Mouse (Mus musculus) midbrain, embryonic 14.5 days (tissue): ENCODE data around the gene Glt8d2. TPM values are rescaled to one million over a fixed set of nuclear protein-coding genes. Genes with fewer than 3 reads are reported as not detected.

Experiments used
- ATAC-seq: fragments of 200-750 bp; cut with Nextera tagmentation; 2 replicates; pipeline ENCODE4 v1.8.0; 2017; ENCODE audit warnings: moderate number of reproducible peaks, moderate library complexity; ENCODE audit not compliant: low FRiP score, low TSS enrichment
- DNase-seq: peaks from one replicate; pipeline ENCODE4 v3.0.0-alpha.2; 2015
- H3K27ac ChIP-seq: fragments of 300-500 bp; sonication (generic); replicated peaks from 2 replicates; pipeline ENCODE4 v1.5.1; 2014; ENCODE audit warnings: mild to moderate bottlenecking, low read depth, low read length, moderate library complexity
- H3K27me3 ChIP-seq: fragments of 300-500 bp; sonication (generic); 2 replicates; pipeline ENCODE4 v1.6.1; 2014; ENCODE audit warnings: low read length, control low read depth, mixed read lengths; ENCODE audit not compliant: control insufficient read depth, insufficient read depth
- H3K36me3 ChIP-seq: fragments of 300-500 bp; sonication (generic); 2 replicates; pipeline ENCODE4 v1.6.1; 2014; ENCODE audit warnings: low read length, control low read depth; ENCODE audit not compliant: control insufficient read depth, insufficient read depth
- H3K4me1 ChIP-seq: fragments of 300-500 bp; sonication (generic); 2 replicates; pipeline ENCODE4 v1.6.1; 2014; ENCODE audit warnings: mild to moderate bottlenecking, antibody characterized with exemption, low read length, control low read depth; ENCODE audit not compliant: control insufficient read depth, insufficient read depth
- H3K4me2 ChIP-seq: fragments of 300-500 bp; sonication (generic); 2 replicates; pipeline ENCODE4 v1.6.1; 2014; ENCODE audit warnings: mild to moderate bottlenecking, low read length, moderate library complexity
- H3K4me3 ChIP-seq: fragments of 300-500 bp; sonication (generic); replicated peaks from 2 replicates; pipeline ENCODE4 v1.5.1; 2014; ENCODE audit warnings: low read depth, low read length
- H3K9ac ChIP-seq: fragments of 300-500 bp; sonication (generic); replicated peaks from 2 replicates; pipeline ENCODE4 v1.6.1; 2014; ENCODE audit warnings: mild to moderate bottlenecking, low read length, moderate library complexity
- H3K9me3 ChIP-seq: fragments of 300-500 bp; sonication (generic); 2 replicates; pipeline ENCODE4 v1.6.1; 2016; ENCODE audit warnings: low read length, control low read depth, mixed read lengths; ENCODE audit not compliant: control insufficient read depth
- WGBS: fragments of 180-500 bp; shearing (Covaris S2); extraction: QIAGEN DNeasy Blood & Tissue Kit; methylation state at CpG from one replicate; pipeline ENCODE4 v1.1.7; 2014; 5-methylcytosine and 5-hydroxymethylcytosine counted together
- polyA plus RNA-seq: library from polyadenylated mRNA; unstranded; fragments of >200 nt; fragmentation: Nextera tagmentation; extraction: Ambion mirVana; gene quantifications from 2 replicates; pipeline ENCODE4 v1.2.1, GENCODE M21; 2014

Gene Glt8d2
- polyA plus RNA-seq, 1 experiment from 2014 or later: 1.3 TPM

DNA sequence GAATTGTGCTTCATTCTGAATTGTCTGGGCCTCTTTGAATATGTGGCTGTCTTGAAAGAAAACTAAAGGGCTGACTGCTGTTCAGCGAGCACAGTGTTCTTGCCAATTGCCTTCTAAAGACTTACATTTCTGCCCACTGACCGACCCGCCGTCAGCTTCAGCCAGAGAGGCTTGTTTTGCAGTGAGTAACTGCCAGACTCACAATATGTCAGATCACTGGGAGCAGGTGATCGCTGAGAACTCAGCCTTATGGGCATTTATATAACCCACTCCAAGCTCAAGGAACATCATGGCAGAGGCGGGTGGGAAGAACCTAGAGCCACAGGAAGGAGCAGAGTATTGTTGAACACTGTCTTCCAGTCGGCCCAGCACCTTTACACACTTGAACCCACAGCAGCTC is 8.8 kb downstream of the Glt8d2 start:
- no peak overlapping the region for H3K9ac ChIP-seq
- H3K4me2 ChIP-seq: no peak overlapping the region
- H3K36me3 ChIP-seq: no peaks in the 10 kb centered on the region
- 93% methylated on average over 7 of the region's 7 CpGs for WGBS
- no peak overlapping the region for H3K4me3 ChIP-seq
- H3K27ac ChIP-seq: no peak overlapping the region
- no peaks in the 10 kb centered on the region for H3K4me1 ChIP-seq
- DNase-seq (no peak), ATAC-seq (no peak)
- no peaks in the 10 kb centered on the region for H3K27me3 ChIP-seq
- H3K9me3 ChIP-seq: no peaks in the 10 kb centered on the region

DNA sequence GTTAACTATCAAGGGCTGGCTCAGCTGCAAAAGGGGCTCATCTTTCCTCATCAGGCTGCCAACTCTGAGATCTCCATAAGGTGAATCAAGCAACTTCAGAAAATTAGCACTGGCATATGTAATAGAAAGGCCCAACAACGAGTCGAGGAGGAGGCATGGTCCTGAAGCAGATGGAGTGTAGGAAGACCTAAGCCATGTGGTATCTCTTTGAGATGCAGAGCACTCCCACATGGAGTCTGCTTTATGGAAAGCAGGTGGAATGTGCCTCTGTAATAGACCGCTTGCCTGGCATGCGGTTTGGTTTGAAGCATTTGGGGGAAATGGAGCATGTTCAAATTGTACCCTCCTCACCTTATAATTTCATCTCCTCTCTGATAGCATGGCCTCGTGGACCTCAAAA is 9.7 kb downstream of the Glt8d2 start:
- Histone ChIP-seq H3K27ac (no peak overlapping the region), H3K36me3 (no peaks in the 10 kb centered on the region), H3K27me3 (no peaks in the 10 kb centered on the region), H3K4me2 (no peak overlapping the region), H3K9ac (no peak overlapping the region), H3K4me3 (no peak overlapping the region), H3K4me1 (no peaks in the 10 kb centered on the region), H3K9me3 (no peaks in the 10 kb centered on the region)
- DNase-seq (no peak), ATAC-seq (no peak)
- whole genome bisulfite sequencing: 93% methylated on average over 5 of the region's 5 CpGs

DNA sequence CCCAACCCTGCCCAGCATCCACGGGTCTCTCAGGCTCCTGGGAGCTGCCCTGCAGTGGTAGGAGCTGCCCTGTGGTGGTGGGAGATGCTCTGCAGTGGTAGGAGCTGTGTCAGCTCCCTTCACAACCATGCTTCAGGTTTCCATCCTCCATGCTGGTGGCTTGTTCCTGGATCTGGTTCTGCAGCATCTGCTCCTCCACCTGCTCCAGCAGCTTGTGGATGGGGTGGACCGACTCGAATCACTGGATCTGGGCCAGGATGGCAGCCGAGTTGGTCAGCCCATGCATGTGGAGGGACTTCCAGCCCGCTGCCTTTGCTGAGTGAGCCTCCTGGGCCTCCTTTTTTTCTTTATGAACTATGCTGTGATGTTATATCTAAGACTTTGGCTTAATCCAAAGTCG is 13.5 kb downstream of the Glt8d2 start:
- Histone ChIP-seq H3K27me3 (no peaks in the 10 kb centered on the region), H3K27ac (no peak overlapping the region), H3K36me3 (no peaks in the 10 kb centered on the region), H3K9me3 (no peaks in the 10 kb centered on the region), H3K4me3 (no peak overlapping the region), H3K4me1 (no peaks in the 10 kb centered on the region), H3K4me2 (no peak overlapping the region), H3K9ac (no peak overlapping the region)
- DNase-seq (no peak), ATAC-seq (no peak)
- 90% methylated on average over 6 of the region's 6 CpGs for WGBS

DNA sequence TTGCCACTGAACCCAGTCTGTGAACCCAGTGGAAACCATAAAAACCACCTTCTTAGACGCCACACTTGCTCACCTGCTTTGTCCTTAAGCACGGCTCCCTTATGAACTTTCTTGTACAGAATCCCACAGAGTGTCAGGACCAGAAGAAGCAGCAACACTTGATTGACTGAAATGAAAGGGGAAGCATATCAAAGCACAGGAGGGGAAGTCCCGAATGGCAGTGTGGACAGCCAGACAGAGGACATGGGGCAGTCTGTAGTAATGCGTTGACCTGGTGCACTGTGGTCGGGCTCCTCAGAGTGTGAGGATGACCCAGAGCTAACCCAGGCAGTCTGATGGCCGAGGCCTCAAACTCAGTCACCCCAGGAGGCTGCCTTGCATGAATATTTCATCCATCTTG is 20.2 kb downstream of the Glt8d2 start:
- Histone ChIP-seq H3K4me3 (no peak overlapping the region), H3K27ac (no peak overlapping the region), H3K9me3 (no peaks in the 10 kb centered on the region), H3K4me1 (no peaks in the 10 kb centered on the region), H3K9ac (no peak overlapping the region), H3K36me3 (no peaks in the 10 kb centered on the region), H3K4me2 (no peak overlapping the region), H3K27me3 (no peaks in the 10 kb centered on the region)
- 74% methylated on average over 6 of the region's 6 CpGs for WGBS
- no peak for DNase-seq
- ATAC-seq: no peak

DNA sequence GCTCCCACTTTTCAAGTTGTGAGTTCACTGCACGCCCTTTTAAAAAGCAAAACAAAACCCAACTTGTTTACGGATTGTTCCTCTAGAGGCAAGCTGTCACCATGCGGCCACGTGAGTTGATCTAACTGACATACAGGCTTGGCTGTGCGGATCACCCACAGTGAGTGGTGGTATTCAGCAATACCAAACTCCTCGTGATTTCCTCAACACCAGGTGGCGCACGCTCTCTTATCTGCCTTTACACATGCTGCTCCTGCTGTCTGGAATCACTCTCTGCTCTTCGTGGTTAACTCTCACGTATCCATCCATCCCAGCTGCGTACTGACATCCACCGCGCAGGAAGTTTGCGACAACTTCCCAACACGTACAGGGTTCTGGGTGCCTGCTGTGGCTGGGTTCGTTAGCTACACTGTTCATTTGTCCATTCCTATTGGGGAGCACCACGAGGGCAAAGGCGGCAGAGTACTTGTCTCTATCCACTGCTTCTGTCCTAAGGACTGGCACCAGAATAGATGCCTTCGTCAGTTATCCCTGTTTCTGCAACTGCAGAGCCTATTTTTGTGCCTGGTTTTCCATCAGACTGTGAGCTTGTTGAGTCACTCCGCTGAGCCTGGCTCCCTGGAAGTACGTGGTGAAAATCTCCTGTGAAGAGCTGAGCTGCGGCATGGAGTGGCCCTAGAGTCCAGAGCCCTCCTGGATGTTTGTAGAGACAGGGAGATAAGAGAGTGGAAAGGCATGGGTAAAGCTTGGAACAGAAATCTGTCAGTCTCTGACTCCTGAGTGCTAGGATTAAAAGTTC is 23.8 kb downstream of the Glt8d2 start:
- Histone ChIP-seq H3K4me1 (no peaks in the 10 kb centered on the region), H3K27ac (no peak overlapping the region), H3K4me2 (peak overlapping the region; percentile 11), H3K9ac (0 out of 2 replicates have a peak overlapping the region, but pooled peaks have one; percentile 27), H3K4me3 (no peak overlapping the region), H3K36me3 (no peaks in the 10 kb centered on the region), H3K27me3 (no peaks in the 10 kb centered on the region), H3K9me3 (no peaks in the 10 kb centered on the region)
- WGBS: 26% methylated on average over 22 of the region's 22 CpGs
- ATAC-seq (peak; percentile 89), DNase-seq (peak; percentile 93)

DNA sequence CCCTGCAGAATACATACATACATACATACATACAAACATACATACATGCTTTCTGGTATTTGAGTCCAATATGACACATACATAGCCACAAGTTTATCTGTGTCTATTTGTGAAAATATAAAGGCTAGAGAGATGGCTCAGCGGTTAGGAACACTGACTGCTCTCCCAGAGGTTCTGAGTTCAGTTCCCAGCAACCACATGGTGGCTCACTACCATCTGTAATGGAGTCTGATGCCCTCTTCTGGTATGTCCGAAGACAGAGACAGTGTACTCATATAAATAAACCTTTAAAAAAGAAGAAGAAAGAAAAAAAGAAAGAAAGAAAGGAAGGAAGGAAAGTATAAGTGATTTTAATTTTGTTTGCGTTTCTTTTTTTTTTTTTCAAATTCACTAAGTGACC is 24.5 kb downstream of the Glt8d2 start:
- ATAC-seq (no peak), DNase-seq (no peak)
- no peak overlapping the region for H3K4me2 ChIP-seq
- no peaks in the 10 kb centered on the region for H3K27me3 ChIP-seq
- no peak overlapping the region for H3K27ac ChIP-seq
- H3K36me3 ChIP-seq: no peaks in the 10 kb centered on the region
- H3K4me3 ChIP-seq: no peak overlapping the region
- H3K9me3 ChIP-seq: no peaks in the 10 kb centered on the region
- WGBS: 60% methylated on average over 3 of the region's 3 CpGs
- no peak overlapping the region for H3K9ac ChIP-seq
- H3K4me1 ChIP-seq: no peaks in the 10 kb centered on the region

DNA sequence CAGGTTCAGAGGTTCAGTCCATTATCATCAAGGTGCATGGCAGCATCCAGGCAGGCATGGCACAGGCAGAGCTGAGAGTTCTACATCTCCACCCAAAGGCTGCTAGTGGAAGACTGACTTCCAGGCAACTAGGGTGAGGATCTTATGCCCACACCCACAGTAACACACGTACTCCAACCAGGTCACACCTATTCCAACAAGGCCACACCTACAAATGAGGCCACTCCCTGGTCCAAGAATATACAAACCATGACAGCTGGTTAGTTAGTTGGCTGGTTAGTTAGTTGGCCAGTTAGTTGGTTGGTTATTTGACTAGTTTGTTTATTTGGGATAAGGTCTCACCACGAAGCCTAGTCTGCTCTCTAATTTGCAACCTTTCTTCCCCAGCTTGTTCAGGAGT is 27.2 kb downstream of the Glt8d2 start:
- 91% methylated on average over 2 of the region's 2 CpGs for WGBS
- H3K36me3 ChIP-seq: no peaks in the 10 kb centered on the region
- ATAC-seq (no peak), DNase-seq (no peak)
- H3K4me2 ChIP-seq: no peak overlapping the region
- no peaks in the 10 kb centered on the region for H3K9me3 ChIP-seq
- H3K9ac ChIP-seq: no peak overlapping the region
- H3K4me1 ChIP-seq: no peaks in the 10 kb centered on the region
- H3K4me3 ChIP-seq: no peak overlapping the region
- H3K27ac ChIP-seq: no peak overlapping the region
- H3K27me3 ChIP-seq: no peaks in the 10 kb centered on the region

DNA sequence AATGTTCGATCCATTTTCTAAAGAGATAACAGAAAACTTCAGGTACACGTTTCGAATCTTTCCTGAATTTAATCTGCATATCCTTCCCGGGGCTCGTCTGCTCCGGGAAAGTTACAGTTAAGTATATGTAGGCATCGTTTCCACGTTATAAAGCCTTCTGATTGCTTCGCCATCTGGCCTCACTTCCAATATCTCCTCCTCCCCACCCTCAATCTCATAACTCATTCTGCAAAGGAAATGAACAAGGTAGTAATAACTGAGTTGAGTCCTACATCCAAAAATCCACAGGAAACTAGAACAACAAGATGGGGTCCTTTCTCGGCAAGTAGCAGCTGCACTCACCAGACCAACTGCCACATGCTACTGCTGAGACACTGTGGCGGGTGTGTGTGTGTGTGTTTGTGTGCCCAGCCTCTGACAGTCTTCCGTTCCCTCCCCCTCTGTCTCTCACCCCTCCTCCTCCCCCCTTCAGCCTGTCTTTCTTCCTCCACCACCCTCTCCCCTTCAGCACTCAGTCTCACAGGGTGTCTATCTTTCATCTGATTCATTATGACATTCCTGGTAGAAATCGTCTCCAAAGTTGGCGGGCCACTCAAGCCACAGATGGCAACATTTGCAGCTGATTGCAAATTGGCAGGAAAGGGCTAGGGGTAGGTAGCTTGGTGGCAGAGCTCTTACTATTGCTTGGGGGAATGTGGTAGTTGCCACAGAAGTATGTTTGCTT is 28.0 kb downstream of the Glt8d2 start:
- Histone ChIP-seq H3K4me2 (no peak overlapping the region), H3K4me3 (no peak overlapping the region), H3K27ac (no peak overlapping the region), H3K27me3 (no peaks in the 10 kb centered on the region), H3K9ac (no peak overlapping the region), H3K36me3 (no peaks in the 10 kb centered on the region), H3K9me3 (no peaks in the 10 kb centered on the region), H3K4me1 (no peaks in the 10 kb centered on the region)
- DNase-seq: no peak
- ATAC-seq: no peak
- WGBS: 85% methylated on average over 14 of the region's 14 CpGs

DNA sequence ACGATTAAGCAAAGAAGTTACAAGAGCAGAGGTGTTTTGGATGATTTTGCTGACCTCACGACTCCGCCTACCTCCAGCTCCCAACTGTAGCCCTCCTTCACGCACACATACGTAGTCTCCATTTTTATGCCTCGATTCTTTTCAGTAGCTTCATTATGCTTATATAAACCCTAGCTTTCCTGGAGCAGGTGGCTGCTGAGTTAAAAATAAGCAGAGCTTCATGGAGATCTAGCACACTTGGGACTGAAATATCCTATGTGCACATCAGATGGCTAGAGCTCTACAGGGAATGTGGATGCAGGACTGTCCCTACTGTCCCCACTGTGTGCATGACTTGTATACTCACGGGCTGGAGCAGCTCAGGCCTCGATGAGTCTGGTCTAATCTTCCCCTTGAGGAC is 28.6 kb downstream of the Glt8d2 start:
- ATAC-seq (no peak), DNase-seq (no peak)
- Histone ChIP-seq H3K4me3 (no peak overlapping the region), H3K9ac (no peak overlapping the region), H3K9me3 (no peaks in the 10 kb centered on the region), H3K27me3 (no peaks in the 10 kb centered on the region), H3K36me3 (no peaks in the 10 kb centered on the region), H3K27ac (no peak overlapping the region), H3K4me2 (no peak overlapping the region), H3K4me1 (no peaks in the 10 kb centered on the region)
- WGBS: 89% methylated on average over 8 of the region's 8 CpGs
